Mouse (Mus musculus): Measurements from ENCODE around the gene Map10.

Map10 gene

DNA sequence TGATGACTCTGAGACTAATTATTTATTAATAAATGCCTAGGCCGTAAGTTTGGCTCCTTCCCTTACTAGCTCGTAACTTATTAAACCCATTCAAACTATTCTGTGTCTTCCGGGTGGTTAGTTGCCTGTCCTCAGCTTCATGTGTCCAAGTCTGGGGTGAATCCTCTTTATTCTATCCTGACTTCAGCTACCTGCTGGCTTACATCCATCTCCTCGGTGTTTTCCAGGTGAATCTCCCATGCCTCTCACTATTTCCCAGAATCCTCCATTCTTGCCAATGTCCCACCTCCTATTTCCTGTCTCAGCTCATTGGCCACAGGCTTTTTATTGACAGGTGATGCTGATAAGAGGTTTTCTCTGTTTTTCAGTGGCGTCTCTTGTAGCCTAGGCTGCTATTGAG lies 39.6 kb downstream of the Map10 start:
- in situ Hi-C loops (cut with MboI; ENCODE audit: low sequenced_read_pairs): no loop called here

- in situ Hi-C loops (cut with MboI; ENCODE audit: low sequenced_read_pairs): no loop called here
Measured at GRCm38 (mm10) chr8:125711514-125711913, 41.9 kb downstream of the Map10 start.

DNA sequence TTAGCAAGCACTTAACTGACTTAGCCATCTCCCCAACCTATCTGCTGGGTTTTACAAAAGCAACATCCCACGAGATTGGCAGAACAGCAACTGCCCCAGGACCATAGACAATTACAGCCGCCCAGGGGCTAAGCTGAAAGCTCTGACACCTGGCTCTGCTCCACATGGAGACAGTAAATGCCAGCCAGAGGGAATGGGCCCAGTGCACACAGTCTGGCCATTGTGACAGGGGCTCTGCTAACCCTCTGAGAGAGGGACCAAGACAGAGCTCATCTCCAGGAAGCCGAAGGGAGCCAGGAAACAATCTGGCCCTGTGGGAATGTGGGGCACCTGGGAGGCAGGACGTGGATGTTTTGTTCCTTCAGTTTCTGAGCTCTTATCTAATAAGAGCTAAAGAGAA lies 46.6 kb downstream of the Map10 start:
- in situ Hi-C loops (cut with MboI; ENCODE audit: low sequenced_read_pairs): no loop called here

- in situ Hi-C loops (cut with MboI; ENCODE audit: low sequenced_read_pairs): no loop called here
Measured at GRCm38 (mm10) chr8:125716613-125717012, 47.0 kb downstream of the Map10 start.

DNA sequence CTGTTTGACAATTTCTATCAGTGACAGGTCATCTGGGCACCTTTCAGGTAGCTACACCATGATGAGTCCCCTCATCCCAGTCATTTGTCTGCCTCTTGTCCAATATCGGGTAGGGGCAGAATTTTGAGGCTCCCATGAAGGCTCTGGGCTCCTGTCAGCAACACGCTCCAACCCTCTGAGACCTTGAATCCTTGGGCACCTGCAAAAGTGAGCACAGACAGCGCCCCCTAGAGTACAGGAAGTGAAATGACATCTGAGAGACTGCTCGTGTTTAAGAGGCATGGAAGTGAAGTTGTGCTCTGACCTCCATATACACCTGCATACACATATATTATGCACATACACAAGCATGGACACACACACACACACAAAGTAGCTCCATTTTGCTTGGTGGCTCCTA lies 49.3 kb downstream of the Map10 start:
- in situ Hi-C loops (cut with MboI; ENCODE audit: low sequenced_read_pairs): no loop called here

GRCm38 (mm10) chr8:125722675-125723074 lies 53.1 kb downstream of the Map10 start:
- in situ Hi-C loops (cut with MboI; ENCODE audit: low sequenced_read_pairs): no loop called here
